Mouse (Mus musculus): ENCODE results near the gene Epc2.
"Not testable (repeated sequence)": the region's sequence is repeated elsewhere in the genome, so short reads cannot be mapped to it uniquely, and the experiment has no call there.

The Epc2 gene

GRCm38 (mm10) chr2:49471641-49472355 is 20.5 kb downstream of the Epc2 start:
- peak; percentile 72 for DNase-seq (ENCODE audit: low read depth, low spot score)

- DNase-seq (ENCODE audit: low read depth, low spot score), result no peak
Observed at GRCm38 (mm10) chr2:49472443-49472842, 21.2 kb downstream of the Epc2 start.

DNA sequence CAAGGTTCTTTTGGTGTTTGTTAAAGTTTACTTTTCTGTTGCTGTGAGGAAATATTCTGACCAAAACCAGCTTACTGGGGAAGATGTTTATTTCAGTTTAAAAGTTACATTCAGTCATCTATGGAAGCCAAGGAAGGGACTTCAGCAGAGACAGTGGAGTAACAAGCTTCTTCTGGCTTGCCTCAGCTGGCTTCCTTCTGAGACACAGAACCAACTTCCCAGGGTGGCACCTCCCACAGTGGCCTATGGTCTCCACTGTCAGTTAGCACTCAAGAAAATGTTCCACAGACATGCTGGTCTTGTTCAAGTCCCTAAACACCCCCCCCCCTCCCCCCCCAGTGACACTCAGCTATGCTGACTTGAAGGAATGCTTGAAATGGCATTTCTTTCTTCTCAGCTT is 30.9 kb downstream of the Epc2 start:
- peak; percentile 35 for DNase-seq (ENCODE audit: low read depth, low spot score)

DNA sequence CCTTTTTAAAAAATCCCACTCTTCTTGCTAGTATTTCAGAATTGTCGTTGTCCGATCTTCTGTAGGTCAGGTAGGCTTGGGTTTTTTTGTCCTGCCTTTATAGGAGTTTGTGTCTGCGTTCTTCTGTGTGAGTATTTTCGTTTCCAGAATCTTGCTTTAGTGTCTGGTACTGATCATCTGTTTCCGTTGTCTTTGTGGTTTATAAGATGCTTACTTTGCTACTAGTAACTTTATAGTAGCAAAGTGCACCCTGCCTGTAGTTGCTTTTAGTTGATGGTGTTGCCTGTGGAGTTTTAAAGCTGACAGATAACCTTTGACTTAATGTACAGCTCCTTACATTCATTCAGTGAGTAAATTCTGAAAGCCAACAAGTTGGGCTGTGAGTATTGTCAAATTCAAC is 32.1 kb downstream of the Epc2 start:
- DNase-seq (ENCODE audit: low read depth, low spot score), result no peak

GRCm38 (mm10) chr2:49501435-49501834 is 50.1 kb downstream of the Epc2 start:
- DNase-seq (ENCODE audit: low read depth, low spot score), result no peak

GRCm38 (mm10) chr2:49503596-49503995 is 52.3 kb downstream of the Epc2 start:
- DNase-seq (ENCODE audit: low read depth, low spot score), result peak; percentile 69

DNA sequence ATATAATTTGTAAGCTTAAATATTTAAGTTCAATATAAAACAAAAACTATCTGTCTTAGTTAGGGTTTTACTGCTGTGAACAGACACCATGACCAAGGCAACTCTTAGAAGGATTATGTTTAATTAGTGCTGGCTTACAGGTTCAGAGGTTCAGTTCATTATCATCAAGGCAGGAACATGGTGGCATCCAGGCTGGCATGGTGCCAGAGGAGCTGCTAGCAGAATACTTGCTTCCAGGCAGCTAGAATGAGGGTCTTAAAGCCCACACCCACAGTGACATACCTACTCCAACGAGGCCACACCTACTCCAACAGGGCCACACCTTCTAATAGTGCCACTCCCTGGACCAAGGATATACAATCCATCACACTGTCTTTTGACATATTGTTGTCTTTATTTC is 53.9 kb downstream of the Epc2 start:
- not testable (repeated sequence) for DNase-seq (ENCODE audit: low read depth, low spot score)

DNA sequence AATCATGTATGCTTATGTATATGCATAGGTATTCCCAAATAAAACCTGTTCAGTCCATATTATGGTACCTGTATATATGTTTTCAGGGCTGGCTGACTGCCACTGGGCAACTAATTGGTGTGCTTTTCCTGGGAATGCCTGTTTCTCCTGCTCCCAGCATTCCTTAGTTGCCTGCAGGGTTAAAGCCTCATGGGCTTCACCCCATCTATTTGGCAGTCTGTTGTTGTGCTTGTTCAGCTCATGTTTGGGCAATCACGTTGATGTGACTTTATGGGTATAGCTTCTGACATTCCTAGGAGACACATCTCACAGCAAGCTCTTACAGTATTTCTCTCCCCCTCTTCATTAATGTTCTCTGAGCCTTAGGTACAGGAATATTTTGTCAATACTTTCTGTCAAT is 59.5 kb downstream of the Epc2 start:
- DNase-seq (ENCODE audit: low read depth, low spot score), result no peak

- DNase-seq (ENCODE audit: low read depth, low spot score), result no peak
Observed at GRCm38 (mm10) chr2:49516011-49516410, 64.7 kb downstream of the Epc2 start.

DNA sequence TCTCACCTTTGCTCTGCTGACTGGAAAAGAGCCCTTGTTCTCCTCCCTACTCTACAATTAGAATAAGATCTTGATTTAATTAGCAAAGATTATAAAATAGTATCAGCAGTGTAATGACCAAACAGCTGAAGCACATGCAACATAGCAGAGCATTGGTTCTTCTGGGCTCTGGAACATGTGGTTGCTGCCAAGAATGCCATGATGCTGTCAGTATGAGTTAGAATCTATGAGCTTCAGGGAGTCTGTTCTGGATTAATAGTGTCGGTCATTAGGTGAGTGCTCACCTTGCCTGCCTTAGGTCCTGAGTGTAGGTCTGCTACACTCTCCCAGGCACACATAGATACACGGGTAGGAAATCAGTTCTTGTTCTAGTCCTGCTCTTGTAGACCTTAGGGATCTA is 69.1 kb downstream of the Epc2 start:
- DNase-seq (ENCODE audit: low read depth, low spot score), result no peak

GRCm38 (mm10) chr2:49520989-49521388 is 69.7 kb downstream of the Epc2 start:
- no peak for DNase-seq (ENCODE audit: low read depth, low spot score)

DNA sequence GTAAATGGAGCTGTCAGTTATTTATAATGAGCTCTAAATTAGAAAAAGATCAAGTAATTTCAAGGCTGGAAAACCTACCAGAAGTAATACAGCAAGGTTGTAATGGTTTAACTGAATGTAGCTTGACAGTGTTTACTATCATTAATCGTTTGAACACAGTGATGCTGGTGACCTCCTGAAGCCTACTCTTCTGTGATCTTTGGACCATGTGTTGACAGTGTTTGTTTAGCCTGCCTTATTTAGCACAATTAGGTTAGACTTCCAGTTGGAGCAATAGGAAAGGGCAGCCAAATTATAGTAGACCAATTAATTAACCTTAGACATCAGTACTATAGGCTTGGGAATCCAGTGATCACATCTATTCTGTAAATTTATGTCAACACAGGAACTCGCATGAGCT is 70.3 kb downstream of the Epc2 start:
- DNase-seq (ENCODE audit: low read depth, low spot score), result no peak

DNA sequence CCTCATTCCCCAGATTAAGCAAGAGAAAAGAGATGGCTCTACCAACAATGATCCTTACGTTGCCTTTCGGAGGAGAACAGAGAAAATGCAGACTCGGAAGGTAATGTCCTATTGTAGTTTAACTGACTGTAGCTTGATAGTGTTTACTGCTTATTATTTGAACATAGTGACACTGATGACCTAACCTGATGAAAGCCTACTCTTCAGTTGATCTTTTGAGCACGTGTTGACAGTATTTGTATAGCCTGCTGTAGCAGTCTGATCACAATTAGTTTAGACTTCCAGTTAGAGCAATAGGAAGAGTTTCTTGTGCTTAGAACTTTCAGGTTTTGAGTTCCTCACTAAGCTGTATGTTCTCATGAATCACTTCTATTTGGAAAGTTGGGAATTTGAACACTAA is 71.3 kb downstream of the Epc2 start:
- no peak for DNase-seq (ENCODE audit: low read depth, low spot score)

- DNase-seq (ENCODE audit: low read depth, low spot score), result no peak
Observed at GRCm38 (mm10) chr2:49537147-49537546, 85.9 kb downstream of the Epc2 start.

DNA sequence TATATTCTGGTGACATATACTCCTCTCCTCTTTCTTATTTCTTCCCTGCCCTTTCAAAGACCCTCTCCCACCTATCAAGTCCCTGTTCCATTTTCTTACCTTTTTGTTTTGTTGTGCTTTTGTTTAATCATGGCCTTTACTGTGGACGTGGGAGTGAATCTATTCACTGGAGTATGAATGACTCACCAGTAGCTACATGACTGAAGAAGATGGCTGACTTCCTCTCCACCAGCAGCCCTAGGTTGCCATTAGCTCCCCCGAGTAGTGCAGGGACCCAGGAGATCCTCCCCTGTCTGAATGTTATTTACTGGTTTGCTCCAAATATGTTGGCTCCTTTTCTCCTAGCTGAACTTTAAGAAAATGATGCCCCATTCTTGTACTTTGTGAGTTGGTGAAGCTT is 86.8 kb downstream of the Epc2 start:
- no peak for DNase-seq (ENCODE audit: low read depth, low spot score)

DNA sequence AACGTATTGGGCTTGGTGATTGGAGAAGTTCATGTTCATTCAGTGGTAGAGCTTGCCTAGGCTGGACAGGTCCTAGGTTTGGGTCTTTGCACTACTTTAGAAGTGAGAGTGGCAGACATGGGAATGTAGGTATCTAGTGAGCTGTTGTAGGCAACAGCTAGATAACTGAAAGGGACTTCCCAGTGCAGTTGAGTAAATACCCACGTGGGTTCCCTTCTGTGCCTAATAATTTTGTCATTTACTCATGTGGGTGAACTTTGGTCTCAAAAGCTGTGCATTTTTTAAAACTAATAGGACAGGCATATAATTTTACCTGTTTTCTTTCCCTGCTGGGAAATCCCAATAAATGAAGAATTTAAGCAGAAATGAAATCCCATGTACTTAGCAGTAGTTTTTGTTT is 88.5 kb downstream of the Epc2 start:
- no peak for DNase-seq (ENCODE audit: low read depth, low spot score)

GRCm38 (mm10) chr2:49547813-49548212 is 96.5 kb downstream of the Epc2 start:
- DNase-seq (ENCODE audit: low read depth, low spot score), result no peak

GRCm38 (mm10) chr2:49548492-49548891 is 97.2 kb downstream of the Epc2 start:
- DNase-seq (ENCODE audit: low read depth, low spot score), result no peak

DNA sequence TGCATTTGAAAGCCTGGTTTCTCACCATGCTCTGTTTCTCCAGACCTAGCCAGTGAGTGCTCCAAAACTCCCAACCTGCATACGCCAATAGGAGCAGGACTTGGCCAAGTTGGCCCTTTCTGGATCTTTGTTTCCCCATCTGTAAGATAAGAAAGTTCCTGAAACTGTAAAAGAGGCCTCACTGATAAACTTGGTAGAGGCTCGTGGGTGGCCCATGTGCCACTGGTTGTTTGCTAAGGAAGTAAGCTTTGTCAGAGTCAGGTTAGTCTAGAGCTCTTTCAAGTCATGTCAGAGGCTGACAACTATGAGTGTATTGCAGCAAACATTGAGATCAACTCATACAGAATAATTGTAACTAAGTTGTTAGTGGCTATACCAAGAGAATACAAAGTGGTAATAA is 101.8 kb downstream of the Epc2 start:
- DNase-seq (ENCODE audit: low read depth, low spot score), result no peak

- no peak for DNase-seq (ENCODE audit: low read depth, low spot score)
Observed at GRCm38 (mm10) chr2:49557339-49557738, 106.1 kb downstream of the Epc2 start.

DNA sequence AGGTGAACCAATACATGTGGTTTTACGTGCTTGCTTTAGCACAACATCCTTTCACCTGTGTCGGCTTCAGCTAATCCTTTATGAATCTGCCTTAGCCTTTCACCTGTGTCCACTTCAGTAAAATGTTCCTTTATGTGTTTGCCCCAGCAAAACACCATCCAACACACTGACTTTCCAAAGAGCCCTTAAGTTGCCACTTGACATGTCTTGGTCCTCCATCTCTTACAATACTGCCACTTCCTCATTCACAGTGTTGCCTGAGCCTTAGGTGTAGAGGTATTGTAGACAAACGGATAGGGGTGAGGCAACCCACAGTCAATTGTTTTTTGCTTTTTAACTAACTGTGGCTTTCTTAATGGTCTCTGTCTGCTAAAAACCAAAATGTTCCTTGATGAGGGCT is 107.1 kb downstream of the Epc2 start:
- no peak for DNase-seq (ENCODE audit: low read depth, low spot score)

- DNase-seq (ENCODE audit: low read depth, low spot score), result no peak
Observed at GRCm38 (mm10) chr2:49562688-49563350, 111.5 kb downstream of the Epc2 start.

All from ZHBTc4 (cell line).